Mouse (Mus musculus): ENCODE results near the gene Rgs6.
A peak's percentile ranks its signal among the peaks of the same experiment; 100 is the strongest.

Gene Rgs6

DNA sequence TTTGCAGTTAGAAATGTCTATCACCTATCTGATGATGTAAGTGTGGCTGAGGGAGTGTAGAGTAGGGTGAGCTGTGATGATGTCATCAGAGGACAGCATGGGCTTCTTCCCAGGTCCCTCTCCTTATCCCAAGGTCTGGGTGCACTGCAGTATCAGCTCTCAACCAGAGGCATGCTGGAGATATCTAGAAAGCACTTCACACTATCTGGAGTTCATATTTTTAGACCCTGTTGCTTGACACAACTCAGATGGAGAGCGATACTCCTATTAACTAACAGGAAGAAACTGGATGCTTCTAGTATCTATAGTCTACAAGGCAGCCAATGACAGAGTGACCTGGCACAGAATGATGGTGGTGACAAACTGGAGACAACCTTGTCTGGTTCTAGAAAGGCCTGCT is 250.5 kb downstream of the Rgs6 start:
- no peak for ATAC-seq (ENCODE audit: insufficient number of reproducible peaks, low FRiP score, low TSS enrichment)

DNA sequence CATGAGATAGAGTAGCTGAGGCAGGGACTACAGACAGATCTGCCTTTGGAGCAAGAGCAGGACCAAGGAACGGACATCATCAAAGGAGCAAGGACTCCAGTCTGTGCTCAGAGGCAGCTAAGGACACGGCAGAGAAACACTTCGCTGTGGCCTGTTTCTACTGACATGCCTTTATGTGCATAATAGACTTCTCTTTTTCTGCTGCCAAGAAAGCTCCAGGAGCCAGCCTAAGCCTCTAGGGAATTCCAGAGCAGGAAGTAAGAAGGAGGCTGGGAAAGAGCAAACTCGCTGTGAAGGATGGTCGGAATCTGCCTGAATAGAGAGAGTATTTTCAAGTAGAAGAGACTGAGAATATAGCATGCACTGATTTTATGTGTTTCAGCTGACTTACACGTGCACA is 253.5 kb downstream of the Rgs6 start:
- no peak for ATAC-seq (ENCODE audit: insufficient number of reproducible peaks, low FRiP score, low TSS enrichment)

DNA sequence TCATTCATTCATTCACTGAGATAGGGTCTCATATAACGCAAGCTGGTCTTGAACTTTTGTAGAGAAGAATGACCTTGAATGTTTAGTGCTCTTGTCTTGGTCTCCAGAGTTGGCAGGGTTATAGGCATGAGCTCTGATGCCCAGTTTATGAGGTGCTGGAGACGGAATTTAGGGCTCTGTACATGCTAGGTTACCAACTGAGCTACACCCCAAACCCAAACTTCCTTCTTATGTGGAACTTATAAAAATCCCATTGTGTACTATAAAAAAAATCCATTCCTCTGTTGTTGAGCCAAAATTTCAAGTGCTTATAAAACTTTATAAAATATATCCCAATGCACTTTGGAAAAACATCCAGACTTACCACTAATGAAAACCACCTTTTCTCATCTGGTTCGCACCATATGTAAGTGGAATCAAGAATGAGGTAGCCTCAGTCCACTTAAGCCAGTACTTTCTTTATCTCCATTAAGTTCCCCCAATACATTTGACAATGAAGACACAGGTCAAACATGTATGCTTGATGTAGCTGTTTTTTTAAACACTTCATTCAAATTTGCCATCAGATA is 260.3 kb downstream of the Rgs6 start:
- no peak for ATAC-seq (ENCODE audit: insufficient number of reproducible peaks, low FRiP score, low TSS enrichment)

DNA sequence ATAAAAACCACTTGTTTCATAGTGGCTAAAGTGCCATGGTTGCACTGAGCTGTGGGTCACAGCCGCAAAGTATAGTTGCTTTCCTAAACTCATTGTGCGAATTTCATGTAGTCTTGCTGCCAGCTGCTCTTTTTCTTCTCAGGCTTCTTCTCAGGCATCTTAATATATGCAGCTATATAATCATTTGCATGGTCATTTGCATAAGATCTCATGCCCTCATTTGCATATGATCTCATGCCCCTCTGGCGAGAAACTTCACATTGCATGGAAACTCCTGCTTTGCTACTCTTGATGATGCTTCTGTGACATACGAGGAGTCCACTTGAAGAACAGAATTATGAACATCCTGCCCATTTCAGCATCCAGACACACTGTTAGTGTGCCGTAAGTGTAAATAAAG is 266.8 kb downstream of the Rgs6 start:
- ATAC-seq (ENCODE audit: insufficient number of reproducible peaks, low FRiP score, low TSS enrichment) = no peak

DNA sequence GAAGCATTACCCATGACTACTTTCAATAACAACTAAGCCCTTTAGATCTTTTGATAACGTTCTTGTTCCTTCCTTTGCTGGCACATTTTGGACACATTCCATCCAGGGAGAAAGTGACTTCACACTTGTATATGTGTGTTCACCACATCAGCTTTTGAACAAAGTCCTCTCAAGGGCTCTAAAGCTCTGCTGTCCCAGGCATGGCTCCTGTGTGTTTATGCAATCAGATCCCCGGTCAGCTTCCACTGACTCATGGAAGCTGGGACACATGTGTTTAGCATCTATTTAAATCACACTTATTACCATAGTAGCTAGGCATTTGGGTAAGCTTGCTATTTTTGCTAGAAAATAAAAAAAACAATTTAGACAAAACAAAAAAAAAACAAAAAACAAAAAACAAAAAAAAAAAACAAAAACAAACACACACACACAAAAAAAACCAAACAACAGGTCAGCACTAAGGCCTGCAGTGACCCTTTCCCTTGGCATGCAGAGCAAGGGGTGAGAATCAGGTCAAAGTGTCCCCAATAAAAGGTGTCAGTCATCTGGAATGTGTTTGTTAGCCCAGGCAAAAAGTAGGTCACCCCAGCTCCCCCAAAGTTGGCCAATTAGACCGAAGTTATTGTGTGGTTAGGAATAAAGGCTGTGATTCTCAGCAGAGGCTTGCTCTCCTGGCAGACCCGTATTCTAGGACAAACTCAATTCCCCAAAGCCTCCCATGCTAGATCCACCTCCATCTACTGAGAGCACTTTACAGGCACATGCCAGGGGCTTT is 267.4 kb downstream of the Rgs6 start:
- ATAC-seq (ENCODE audit: insufficient number of reproducible peaks, low FRiP score, low TSS enrichment) = no peak; the same call in 1 of the 2 replicates

DNA sequence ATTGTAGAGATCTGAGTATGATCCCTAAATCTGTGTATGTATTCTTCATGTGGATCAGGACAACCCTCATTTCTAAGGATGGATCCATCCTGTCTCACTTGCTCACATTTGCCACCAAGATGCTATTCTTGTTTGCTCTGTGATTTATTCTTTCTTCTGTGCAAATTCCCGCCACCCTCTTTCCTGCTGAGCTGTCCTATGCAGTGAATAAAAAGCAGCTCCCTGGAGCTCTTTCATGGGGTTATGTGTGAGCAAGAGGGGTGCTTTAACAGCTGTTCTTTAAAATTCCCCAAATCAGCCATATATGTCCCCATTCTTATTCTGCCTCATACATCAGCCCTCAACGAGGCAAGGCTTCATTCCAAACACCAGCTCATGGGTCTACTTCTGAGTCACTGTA is 277.6 kb downstream of the Rgs6 start:
- no peak for ATAC-seq (ENCODE audit: insufficient number of reproducible peaks, low FRiP score, low TSS enrichment)

DNA sequence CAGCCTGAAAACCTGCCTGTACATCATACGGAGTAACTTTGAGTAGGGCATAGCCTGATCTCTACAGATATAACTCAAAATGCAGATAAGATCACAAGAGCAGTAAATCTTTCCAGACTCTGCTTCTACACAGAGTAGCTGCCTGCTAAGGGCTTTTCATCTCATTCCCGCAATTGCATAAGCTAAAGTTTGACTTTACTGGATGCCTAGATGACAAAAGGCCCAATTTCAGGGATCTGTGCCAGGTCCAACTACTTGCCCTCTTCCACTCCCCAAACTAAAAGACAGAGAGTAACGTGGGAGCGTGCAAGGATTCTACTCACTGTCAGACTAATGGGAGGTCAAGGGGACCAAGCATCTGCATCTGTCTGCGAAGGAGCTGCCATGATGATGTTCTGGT is 292.6 kb downstream of the Rgs6 start:
- no peak for ATAC-seq (ENCODE audit: insufficient number of reproducible peaks, low FRiP score, low TSS enrichment)

DNA sequence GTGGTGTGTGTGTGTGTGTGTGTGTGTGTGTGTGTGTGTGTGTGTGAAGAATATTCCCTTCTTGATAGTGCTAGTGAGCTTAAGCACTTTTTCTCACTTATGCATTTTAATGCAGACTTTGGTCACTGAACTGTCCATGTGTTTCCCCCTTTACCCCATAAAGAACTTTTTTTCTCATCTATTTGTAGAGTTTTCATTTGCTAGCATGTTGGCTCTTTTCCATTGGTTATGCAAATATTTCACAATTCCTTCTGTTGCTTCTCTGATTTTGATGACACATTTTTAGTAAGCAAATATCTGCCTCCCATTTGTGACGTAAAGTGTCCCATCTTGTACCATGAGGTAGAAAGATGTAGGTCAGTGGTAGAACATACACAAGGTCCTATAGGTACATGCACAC is 295.0 kb downstream of the Rgs6 start:
- ATAC-seq (ENCODE audit: insufficient number of reproducible peaks, low FRiP score, low TSS enrichment) = no peak

DNA sequence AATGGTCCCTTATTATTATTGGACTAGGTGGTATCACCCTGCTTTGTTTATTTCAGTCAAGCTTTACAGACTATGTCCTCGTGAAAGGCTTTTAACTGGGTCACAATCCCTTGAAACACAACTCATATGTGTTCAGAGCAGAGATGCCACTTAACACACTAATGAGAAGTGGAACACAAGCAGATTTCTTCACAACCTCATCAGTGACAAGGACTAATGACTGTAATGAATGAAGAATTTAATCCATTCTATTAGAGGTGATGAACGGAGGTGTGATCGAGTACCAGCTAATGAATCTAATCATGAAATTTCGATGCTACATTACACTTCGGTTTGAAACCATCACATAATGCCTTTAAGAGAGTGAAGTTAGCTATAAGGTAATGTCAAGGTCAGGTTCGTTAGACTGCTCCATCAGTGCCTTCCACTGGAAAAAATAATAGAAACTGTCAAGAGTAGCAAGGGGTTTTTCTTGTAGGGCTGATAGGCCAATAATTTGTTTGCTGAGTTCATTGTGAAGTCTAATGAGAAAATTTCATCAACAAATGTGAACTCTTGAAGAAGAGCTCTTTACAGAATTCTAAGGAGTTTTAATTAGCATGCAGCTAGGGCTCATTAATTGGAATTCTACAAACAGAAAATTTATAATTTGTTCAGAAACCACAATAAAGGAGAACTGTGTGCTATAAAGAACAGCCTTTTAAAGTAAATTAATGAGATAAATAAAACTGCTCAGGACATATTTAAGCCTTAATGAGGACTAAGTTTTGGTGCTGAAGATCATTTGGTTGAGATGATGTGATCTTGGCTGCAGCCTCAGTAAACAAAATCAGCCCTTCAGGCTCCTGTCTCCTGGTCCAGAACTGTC is 307.1 kb downstream of the Rgs6 start:
- no peak for ATAC-seq (ENCODE audit: insufficient number of reproducible peaks, low FRiP score, low TSS enrichment)

DNA sequence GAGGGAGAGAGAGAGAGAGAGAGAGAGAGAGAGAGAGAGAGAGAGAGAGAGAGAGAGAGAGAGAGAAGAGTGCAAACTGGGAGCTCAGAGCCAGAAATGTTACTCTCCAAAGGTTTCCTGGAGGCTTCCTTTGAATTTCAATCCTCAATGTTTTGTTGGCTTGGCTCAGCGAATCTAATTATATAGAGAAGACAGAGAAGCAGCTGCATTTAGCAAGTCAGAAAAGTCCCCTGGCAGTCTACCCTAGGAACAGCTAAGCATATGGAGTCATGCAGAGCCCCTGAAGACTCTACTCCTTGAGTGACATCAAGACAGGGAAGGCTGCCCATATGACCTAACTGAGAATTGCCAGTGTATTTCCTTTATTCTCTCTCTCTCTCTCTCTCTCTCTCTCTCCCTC is 317.7 kb downstream of the Rgs6 start:
- no peak for ATAC-seq (ENCODE audit: insufficient number of reproducible peaks, low FRiP score, low TSS enrichment)

DNA sequence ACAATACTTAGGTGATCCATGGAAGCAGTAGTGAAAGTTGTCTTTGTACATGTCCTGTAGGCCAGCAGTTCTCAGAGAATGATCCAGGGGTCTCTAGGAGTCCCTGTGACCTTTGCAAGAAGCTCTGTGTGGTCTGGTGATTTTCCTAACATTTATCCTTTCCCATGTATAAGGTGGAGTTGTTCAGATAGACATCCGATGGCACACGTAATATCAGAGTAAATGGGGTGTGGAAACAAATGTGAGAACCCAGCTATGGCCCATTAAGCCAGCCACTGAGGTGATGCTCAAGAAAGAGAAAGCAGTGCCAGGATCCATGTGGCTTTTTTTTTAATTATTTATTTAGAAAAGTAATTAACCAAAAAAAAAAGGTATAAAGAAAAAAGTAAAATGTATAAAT is 322.8 kb downstream of the Rgs6 start:
- ATAC-seq (ENCODE audit: insufficient number of reproducible peaks, low FRiP score, low TSS enrichment) = no peak

DNA sequence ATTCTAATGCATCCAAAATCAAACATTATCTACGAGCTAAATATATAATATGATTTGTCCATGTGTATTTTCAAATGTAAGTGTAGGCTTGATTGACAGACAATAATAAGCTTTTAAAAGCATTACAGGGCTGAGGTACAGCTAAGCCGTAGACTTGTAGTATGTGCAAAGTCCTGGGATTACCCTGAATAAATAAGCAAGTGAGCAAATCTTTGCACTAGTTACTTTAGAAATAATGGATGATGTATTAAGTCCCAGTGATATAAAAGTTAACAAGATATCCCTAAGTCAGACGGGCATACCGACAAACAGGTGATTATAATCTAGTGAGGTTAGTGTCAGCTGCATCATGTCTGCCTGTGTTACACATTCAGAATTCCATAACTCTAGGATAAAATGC is 326.0 kb downstream of the Rgs6 start:
- no peak for ATAC-seq (ENCODE audit: insufficient number of reproducible peaks, low FRiP score, low TSS enrichment)

DNA sequence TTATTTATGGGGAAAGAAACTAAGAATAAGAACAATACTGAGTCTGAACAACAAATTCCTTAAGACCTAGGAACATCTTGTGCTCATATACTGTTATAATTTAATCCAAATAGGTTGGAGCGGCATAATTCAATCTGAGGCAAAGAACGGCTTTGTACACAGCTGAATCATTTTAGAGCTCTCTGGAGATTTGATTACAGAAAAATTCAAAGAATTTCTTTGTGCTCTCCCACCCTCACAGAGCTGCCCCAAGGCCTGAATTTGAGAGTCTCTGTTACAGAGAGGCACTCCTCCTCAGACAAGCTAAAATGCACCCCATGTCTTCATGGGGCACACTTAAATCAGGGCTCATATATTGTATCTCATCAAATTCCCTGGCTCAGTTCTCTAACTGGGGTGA is 332.1 kb downstream of the Rgs6 start:
- no peak for ATAC-seq (ENCODE audit: insufficient number of reproducible peaks, low FRiP score, low TSS enrichment)

DNA sequence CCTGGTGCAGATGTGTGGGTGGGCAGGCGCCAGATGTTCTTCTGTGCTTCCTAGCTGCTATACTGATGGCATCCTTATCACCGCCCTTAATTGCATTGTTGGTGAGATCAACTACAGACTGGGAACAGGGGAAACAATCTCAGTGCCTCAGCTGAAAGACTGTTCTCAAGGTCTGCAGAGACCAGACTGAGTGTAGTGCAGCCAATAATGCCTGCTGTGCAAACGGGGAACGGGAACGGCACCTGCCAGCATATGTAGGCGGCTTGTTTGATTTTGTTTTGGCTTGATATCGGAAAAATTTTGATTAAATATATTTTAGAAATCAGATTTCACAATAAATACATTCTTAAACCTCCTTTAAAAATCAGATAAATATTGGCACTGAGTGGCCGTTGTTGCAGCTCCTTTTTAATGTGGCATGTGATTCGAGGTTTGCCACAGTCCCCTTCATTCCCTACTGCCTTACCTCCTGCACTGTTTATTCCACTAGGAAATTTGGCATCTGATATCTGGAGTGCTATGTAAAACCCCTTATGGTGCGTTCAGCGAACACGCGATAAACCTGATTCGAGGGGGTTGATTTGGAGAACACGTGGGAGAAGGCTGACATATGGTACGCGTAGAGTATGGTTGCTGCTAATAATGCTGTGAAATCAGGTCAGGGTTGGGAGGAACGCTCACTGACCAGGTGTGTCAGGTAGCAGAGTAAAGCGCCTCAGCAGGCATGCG is 333.4 kb downstream of the Rgs6 start:
- no peak for ATAC-seq (ENCODE audit: insufficient number of reproducible peaks, low FRiP score, low TSS enrichment)

DNA sequence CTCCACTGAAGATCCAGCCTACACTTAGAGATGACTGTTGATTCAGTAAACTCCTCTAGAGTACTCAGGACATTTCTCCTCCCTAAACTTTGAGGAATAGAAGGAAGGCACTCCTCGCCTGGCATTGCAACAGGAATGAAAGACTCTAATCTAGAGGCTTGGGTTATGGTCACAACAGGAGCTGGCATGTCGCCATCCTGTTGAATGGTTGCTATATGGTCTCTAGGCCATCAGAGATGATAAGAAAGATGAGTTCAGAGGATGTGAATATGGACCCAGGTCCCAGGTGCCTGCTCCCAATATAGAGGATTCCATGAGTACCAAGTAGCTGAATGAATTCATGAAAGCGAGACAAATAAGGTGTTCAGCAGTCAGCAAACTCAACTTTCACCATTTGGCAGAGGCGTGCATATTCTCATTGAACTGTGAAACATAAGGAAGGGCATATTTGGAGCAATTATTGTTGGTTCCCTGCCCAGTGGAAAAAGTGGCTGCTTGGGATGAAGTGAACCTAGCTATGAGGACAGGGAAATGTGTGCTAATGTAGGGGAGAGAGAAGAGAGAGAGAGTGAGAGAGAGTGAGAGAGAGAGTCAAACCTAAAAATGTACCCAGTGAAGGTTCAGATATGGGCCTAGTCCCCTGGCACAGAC is 334.9 kb downstream of the Rgs6 start:
- no peak for ATAC-seq (ENCODE audit: insufficient number of reproducible peaks, low FRiP score, low TSS enrichment)

DNA sequence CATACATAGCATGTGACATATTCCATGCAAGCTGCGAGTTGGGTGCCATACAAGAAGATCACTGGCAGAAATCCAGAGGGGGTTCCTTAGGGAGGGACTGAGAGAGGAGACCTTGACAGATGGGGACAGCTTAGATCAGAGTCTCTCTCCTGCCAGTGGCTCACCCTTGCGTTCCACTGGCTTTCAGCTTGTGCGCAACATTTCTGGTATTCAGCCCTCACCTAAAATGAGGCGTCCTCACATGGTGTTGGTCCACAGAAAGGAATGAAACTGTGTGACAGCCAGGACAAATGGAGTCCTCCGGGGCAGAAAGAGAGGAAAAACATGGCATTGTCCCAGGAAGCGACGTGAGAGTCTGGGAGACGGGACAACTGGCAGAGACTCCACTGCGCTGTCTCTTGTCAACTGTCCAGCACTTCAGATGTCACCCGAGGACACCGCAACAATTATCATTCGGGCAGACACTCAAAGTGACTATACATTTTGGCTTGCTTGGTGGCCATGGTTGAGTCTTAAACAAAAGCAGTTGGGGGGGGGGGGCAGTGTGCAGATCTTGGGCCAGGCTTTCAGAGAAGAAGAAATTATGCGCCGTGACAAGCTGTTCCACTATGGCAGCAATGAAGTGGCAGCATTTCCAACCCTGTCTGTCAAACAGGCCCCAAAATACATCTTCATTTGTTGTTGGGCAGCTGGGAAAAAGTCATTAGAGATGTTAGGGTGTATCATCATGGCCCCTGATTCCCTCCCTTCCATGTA is 344.8 kb downstream of the Rgs6 start:
- 0 out of 2 replicates have a peak, but pooled peaks have one; percentile 56 for ATAC-seq (ENCODE audit: insufficient number of reproducible peaks, low FRiP score, low TSS enrichment)

DNA sequence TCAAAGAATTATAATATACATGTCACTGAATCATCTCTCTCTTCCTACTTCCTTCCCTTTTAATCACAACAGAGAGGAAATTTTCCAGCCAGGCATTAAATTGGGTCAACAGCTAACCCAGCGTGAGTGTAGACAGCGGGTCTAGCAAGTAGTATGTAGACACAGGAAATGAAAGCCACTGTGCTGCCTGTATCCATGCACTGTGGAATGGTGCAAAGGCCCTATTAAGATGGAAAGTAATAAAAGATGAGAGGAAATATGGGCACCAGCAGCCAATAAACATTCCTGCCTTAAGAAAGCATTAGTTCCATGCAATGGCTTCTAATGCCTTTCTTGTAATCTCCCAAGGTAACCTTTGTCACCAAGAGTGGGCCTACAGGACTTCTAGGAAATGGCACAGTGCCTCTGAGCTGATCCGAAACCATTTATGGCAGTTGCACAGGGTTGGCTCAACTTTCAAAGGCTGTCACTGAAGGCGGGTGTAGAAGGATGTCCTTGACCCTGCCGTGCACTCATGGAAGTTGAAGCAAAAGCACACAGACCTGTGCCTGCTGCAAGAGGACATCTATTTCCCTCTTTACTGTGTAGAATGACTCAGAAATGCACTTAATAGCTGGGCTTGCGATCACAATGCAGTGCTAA is 347.1 kb downstream of the Rgs6 start:
- no peak for ATAC-seq (ENCODE audit: insufficient number of reproducible peaks, low FRiP score, low TSS enrichment)

DNA sequence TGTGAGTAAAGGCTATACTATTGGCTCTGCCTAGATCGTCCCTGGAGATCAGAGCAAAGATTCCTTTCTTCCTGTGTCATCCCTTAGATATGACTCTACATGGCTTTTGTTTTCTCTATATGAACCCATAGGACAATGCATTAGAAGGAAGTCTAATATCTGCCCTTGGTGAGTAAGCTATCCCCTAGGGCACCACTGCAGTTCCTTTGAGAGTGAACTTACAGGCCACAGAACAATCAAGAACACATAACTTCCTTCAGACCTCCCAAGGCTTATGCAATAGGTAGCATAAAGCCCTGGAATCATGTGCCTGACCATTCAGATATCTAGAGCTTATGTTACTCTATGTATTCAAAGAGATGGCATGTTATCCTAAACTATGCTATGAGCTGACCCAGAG is 347.7 kb downstream of the Rgs6 start:
- ATAC-seq (ENCODE audit: insufficient number of reproducible peaks, low FRiP score, low TSS enrichment) = no peak

DNA sequence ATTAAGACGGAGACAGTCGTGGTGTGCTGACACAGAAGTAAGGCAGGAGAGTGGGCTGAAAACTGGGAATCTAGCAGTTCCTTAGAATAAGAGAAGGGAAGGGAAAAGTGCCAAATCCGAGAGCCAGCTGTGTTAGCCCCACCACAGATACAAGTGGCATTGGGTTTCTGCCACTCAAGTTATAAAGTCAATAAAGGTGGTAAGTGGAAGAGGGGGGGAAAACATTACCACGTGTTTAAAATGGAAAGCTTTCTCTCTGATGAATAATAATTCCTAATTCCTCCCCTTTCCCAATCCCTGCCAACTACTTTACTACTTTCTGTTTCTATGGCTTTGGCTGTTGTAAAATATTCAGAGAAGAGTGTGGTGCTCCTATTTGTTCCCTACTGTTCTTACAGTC is 352.4 kb downstream of the Rgs6 start:
- ATAC-seq (ENCODE audit: insufficient number of reproducible peaks, low FRiP score, low TSS enrichment) = no peak

Measured in cerebellum, adult (tissue).